Mouse (Mus musculus): ENCODE results near the gene Ube3b. TPM values are rescaled to one million over a fixed set of nuclear protein-coding genes. Genes with fewer than 3 reads are reported as not detected.

Gene Ube3b
- polyA plus RNA-seq, 1 experiment from 2014 or later, result 36.4 TPM

DNA sequence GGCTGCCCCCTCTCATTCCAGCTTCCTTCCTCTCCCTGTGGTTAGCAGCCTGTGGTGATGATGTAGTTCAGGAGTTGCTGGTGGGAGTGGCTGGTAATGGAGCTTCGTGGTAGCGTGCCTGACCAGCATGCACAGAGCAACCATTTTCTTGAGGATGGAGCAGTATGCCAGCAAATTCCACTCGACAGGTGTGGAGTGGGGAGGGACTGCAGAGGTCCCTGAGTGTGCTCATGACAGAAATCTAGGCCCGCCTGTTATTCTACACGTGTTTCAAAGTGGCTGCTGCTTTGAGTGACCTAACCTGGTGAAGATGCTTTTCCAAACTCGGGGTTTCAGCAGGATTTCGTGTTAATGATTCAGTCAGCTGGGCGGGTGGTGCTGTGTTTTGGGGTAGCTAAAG, 4.0 kb downstream of the Ube3b start:
- ATAC-seq, result no peak
- peaks cover 10% of the 10 kb centered on the region for H3K4me1 ChIP-seq (ENCODE audit: control insufficient read depth, insufficient read depth, low read length)
- H3K9ac ChIP-seq (ENCODE audit: low read depth, low read length), result no peak overlapping the region
- no peaks in the 10 kb centered on the region for H3K9me3 ChIP-seq (ENCODE audit: control insufficient read depth, low read length)
- H3K4me3 ChIP-seq (ENCODE audit: low read length), result no peak overlapping the region
- no peak overlapping the region for H3K4me2 ChIP-seq (ENCODE audit: low read depth, low read length)
- peaks cover 26% of the 10 kb centered on the region for H3K36me3 ChIP-seq (ENCODE audit: control insufficient read depth, insufficient read depth, low read length)
- WGBS, result 85% methylated on average over 8 of the region's 8 CpGs
- no peak overlapping the region for H3K27ac ChIP-seq (ENCODE audit: low read length)
- no peaks in the 10 kb centered on the region for H3K27me3 ChIP-seq (replicated peaks; ENCODE audit: control insufficient read depth, insufficient read depth, low read length)

- no peaks in the 10 kb centered on the region for H3K4me1 ChIP-seq (ENCODE audit: control insufficient read depth, insufficient read depth, low read length)
- no peak overlapping the region for H3K4me3 ChIP-seq (ENCODE audit: low read length)
- no peak overlapping the region for H3K9ac ChIP-seq (ENCODE audit: low read depth, low read length)
- ATAC-seq, result no peak
- H3K4me2 ChIP-seq (ENCODE audit: low read depth, low read length), result no peak overlapping the region
- H3K27me3 ChIP-seq (replicated peaks; ENCODE audit: control insufficient read depth, insufficient read depth, low read length), result no peaks in the 10 kb centered on the region
- 79% methylated on average over 9 of the region's 9 CpGs for WGBS
- H3K27ac ChIP-seq (ENCODE audit: low read length), result no peak overlapping the region
- peaks cover 43% of the 10 kb centered on the region for H3K36me3 ChIP-seq (ENCODE audit: control insufficient read depth, insufficient read depth, low read length)
- no peaks in the 10 kb centered on the region for H3K9me3 ChIP-seq (ENCODE audit: control insufficient read depth, low read length)
These were observed 12.8 kb downstream of the Ube3b start for GRCm38 (mm10) chr5:114393169-114393568.

DNA sequence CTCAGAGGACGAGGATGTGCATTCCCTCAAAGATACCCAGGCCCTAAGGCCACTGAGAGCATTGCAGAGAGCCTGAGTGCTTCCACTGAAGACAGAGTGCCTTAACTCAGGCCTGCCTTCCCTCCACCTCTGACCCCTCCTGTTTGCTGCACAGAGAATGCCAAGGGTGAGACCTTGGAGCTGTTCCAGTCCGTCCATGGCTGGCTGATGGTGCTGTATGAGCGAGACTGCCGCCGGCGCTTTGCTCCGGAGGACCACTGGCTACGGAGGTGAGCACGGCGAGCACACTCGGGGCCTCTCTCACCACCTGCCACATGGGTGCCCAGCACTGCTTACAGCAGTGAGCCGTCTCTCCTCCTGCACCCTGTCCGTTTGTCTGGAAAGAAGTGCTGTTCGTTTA, 26.2 kb downstream of the Ube3b start:
- Histone ChIP-seq H3K9ac (ENCODE audit: low read depth, low read length) (no peak overlapping the region), H3K9me3 (ENCODE audit: control insufficient read depth, low read length) (no peaks in the 10 kb centered on the region), H3K4me1 (ENCODE audit: control insufficient read depth, insufficient read depth, low read length) (no peaks in the 10 kb centered on the region), H3K4me3 (ENCODE audit: low read length) (no peak overlapping the region), H3K36me3 (ENCODE audit: control insufficient read depth, insufficient read depth, low read length) (peaks cover 61% of the 10 kb centered on the region), H3K4me2 (ENCODE audit: low read depth, low read length) (no peak overlapping the region), H3K27ac (ENCODE audit: low read length) (no peak overlapping the region), H3K27me3 (replicated peaks; ENCODE audit: control insufficient read depth, insufficient read depth, low read length) (no peaks in the 10 kb centered on the region)
- no peak for ATAC-seq
- 94% methylated on average over 14 of the region's 14 CpGs for WGBS

GRCm38 (mm10) chr5:114407269-114407668, 26.9 kb downstream of the Ube3b start:
- Histone ChIP-seq H3K27me3 (replicated peaks; ENCODE audit: control insufficient read depth, insufficient read depth, low read length) (no peaks in the 10 kb centered on the region), H3K36me3 (ENCODE audit: control insufficient read depth, insufficient read depth, low read length) (peaks cover 61% of the 10 kb centered on the region), H3K4me1 (ENCODE audit: control insufficient read depth, insufficient read depth, low read length) (no peaks in the 10 kb centered on the region), H3K9me3 (ENCODE audit: control insufficient read depth, low read length) (no peaks in the 10 kb centered on the region), H3K27ac (ENCODE audit: low read length) (no peak overlapping the region), H3K4me2 (ENCODE audit: low read depth, low read length) (no peak overlapping the region), H3K9ac (ENCODE audit: low read depth, low read length) (no peak overlapping the region), H3K4me3 (ENCODE audit: low read length) (no peak overlapping the region)
- 81% methylated on average over 10 of the region's 10 CpGs for WGBS
- no peak for ATAC-seq

GRCm38 (mm10) chr5:114407810-114408209, 27.4 kb downstream of the Ube3b start:
- Histone ChIP-seq H3K36me3 (ENCODE audit: control insufficient read depth, insufficient read depth, low read length) (peaks cover 66% of the 10 kb centered on the region), H3K4me1 (ENCODE audit: control insufficient read depth, insufficient read depth, low read length) (no peaks in the 10 kb centered on the region), H3K9me3 (ENCODE audit: control insufficient read depth, low read length) (no peaks in the 10 kb centered on the region), H3K27ac (ENCODE audit: low read length) (no peak overlapping the region), H3K27me3 (replicated peaks; ENCODE audit: control insufficient read depth, insufficient read depth, low read length) (no peaks in the 10 kb centered on the region), H3K4me2 (ENCODE audit: low read depth, low read length) (no peak overlapping the region), H3K4me3 (ENCODE audit: low read length) (no peak overlapping the region), H3K9ac (ENCODE audit: low read depth, low read length) (no peak overlapping the region)
- 88% methylated on average over 9 of the region's 9 CpGs for WGBS
- ATAC-seq, result no peak

DNA sequence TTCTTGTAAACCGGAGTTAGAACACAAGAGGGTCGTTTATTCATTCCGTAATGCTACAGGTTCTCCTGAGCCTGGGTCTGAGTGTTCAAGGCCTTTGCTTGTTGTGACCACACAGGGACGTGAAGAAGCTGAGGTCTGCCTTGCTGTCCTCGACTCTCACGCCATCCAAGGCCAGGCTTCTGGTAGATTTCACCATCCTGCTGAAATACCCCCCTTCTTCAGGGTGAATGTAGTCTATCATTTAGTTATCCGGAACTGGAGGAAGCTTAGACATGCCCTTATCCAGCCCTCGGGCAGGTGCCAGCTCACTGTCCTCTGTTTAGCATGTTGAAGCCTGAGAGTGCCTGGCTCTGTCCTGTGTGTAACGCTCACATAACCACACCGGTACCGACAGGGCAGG, 28.4 kb downstream of the Ube3b start:
- peaks cover 60% of the 10 kb centered on the region for H3K36me3 ChIP-seq (ENCODE audit: control insufficient read depth, insufficient read depth, low read length)
- no peak for ATAC-seq
- H3K9ac ChIP-seq (ENCODE audit: low read depth, low read length), result no peak overlapping the region
- WGBS, result 93% methylated on average over 11 of the region's 11 CpGs
- H3K27me3 ChIP-seq (replicated peaks; ENCODE audit: control insufficient read depth, insufficient read depth, low read length), result no peaks in the 10 kb centered on the region
- H3K4me3 ChIP-seq (ENCODE audit: low read length), result no peak overlapping the region
- no peak overlapping the region for H3K27ac ChIP-seq (ENCODE audit: low read length)
- H3K4me2 ChIP-seq (ENCODE audit: low read depth, low read length), result no peak overlapping the region
- no peaks in the 10 kb centered on the region for H3K9me3 ChIP-seq (ENCODE audit: control insufficient read depth, low read length)
- H3K4me1 ChIP-seq (ENCODE audit: control insufficient read depth, insufficient read depth, low read length), result peaks cover 6% of the 10 kb centered on the region; the same call in 1 of the 2 replicates

DNA sequence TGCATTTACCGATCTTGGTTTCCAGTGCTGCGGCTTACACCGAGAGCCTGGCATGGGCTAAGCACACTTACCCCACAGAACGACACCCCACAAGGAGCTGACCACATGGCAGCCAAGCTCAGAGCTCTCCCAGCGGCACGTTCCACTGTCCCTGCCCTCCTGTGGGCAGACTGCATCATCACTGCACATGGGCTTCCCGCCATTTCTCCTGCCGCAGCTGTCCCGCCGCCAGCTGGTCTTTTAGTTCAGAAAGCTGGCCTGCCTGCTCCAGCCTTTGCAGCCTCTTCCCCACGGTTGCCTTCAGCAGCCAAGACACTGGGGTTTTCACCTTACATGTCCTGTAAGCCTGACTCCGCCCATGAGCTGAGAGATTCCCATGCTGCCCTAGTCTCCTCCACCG, 30.0 kb downstream of the Ube3b start:
- H3K4me2 ChIP-seq (ENCODE audit: low read depth, low read length), result no peak overlapping the region

DNA sequence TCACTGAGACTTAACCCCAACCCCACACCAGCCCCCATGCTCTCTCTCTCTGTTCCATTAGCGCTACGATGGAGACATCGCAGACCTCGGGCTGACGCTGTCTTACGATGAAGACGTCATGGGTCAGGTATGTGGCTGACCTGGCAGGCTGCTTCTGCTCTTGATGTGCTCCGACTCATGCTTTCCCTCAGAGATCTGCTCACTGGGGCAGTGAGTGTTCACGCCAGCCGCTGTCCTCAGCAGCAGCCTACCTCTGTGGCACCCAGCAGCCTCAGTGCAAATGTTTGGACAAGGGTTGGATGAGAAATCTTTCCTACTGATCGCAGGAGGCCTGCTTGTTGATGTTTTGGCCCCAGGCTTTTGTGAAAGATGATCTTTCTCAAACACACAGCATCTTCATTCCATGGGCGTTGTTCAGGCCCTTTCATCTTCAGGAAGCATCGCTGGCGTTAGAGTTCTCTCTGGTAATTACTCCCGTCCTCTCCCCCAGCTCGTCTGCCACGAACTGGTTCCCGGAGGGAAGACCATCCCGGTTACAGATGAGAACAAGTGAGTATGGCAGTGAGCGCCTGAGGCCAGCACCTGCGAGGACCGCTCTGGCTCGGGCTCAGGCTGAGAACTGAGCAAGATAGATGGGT, 32.1 kb downstream of the Ube3b start:
- peaks cover 55% of the 10 kb centered on the region for H3K36me3 ChIP-seq (ENCODE audit: control insufficient read depth, insufficient read depth, low read length)
- H3K4me1 ChIP-seq (ENCODE audit: control insufficient read depth, insufficient read depth, low read length), result peaks cover 6% of the 10 kb centered on the region; the same call in 1 of the 2 replicates
- WGBS, result 66% methylated on average over 23 of the region's 23 CpGs
- H3K4me3 ChIP-seq (ENCODE audit: low read length), result no peak overlapping the region
- H3K9me3 ChIP-seq (ENCODE audit: control insufficient read depth, low read length), result no peaks in the 10 kb centered on the region
- 0 out of 2 replicates have a peak, but pooled peaks have one; percentile 32 for ATAC-seq
- no peak overlapping the region for H3K9ac ChIP-seq (ENCODE audit: low read depth, low read length)
- no peaks in the 10 kb centered on the region for H3K27me3 ChIP-seq (replicated peaks; ENCODE audit: control insufficient read depth, insufficient read depth, low read length)
- no peak overlapping the region for H3K4me2 ChIP-seq (ENCODE audit: low read depth, low read length)
- H3K27ac ChIP-seq (ENCODE audit: low read length), result no peak overlapping the region

More for the DNA sequence above, 30.0 kb downstream of the Ube3b start:
- Histone ChIP-seq H3K9me3 (ENCODE audit: control insufficient read depth, low read length) (no peaks in the 10 kb centered on the region), H3K27ac (ENCODE audit: low read length) (no peak overlapping the region), H3K27me3 (replicated peaks; ENCODE audit: control insufficient read depth, insufficient read depth, low read length) (no peaks in the 10 kb centered on the region), H3K4me1 (ENCODE audit: control insufficient read depth, insufficient read depth, low read length) (peaks cover 6% of the 10 kb centered on the region; the same call in 1 of the 2 replicates), H3K4me3 (ENCODE audit: low read length) (no peak overlapping the region), H3K9ac (ENCODE audit: low read depth, low read length) (no peak overlapping the region), H3K36me3 (ENCODE audit: control insufficient read depth, insufficient read depth, low read length) (peaks cover 56% of the 10 kb centered on the region)
- no peak for ATAC-seq
- 92% methylated on average over 13 of the region's 13 CpGs for WGBS

GRCm38 (mm10) chr5:114413067-114413735, 32.8 kb downstream of the Ube3b start:
- 60% methylated on average over 16 of the region's 16 CpGs for WGBS
- H3K27me3 ChIP-seq (replicated peaks; ENCODE audit: control insufficient read depth, insufficient read depth, low read length), result no peaks in the 10 kb centered on the region
- no peak overlapping the region for H3K4me2 ChIP-seq (ENCODE audit: low read depth, low read length)
- H3K36me3 ChIP-seq (ENCODE audit: control insufficient read depth, insufficient read depth, low read length), result peaks cover 49% of the 10 kb centered on the region
- H3K9ac ChIP-seq (ENCODE audit: low read depth, low read length), result no peak overlapping the region; the same call in 1 of the 2 replicates
- ATAC-seq, result 0 out of 2 replicates have a peak, but pooled peaks have one; percentile 38
- H3K4me1 ChIP-seq (ENCODE audit: control insufficient read depth, insufficient read depth, low read length), result peaks cover 6% of the 10 kb centered on the region; the same call in 1 of the 2 replicates
- H3K9me3 ChIP-seq (ENCODE audit: control insufficient read depth, low read length), result no peaks in the 10 kb centered on the region
- no peak overlapping the region for H3K4me3 ChIP-seq (ENCODE audit: low read length)
- H3K27ac ChIP-seq (ENCODE audit: low read length), result no peak overlapping the region

Measured in intestine, embryonic 16.5 days (tissue).